Mouse (Mus musculus) liver, embryonic 14.5 days (tissue): ENCODE data around the gene Nrxn3. TPM values are rescaled to one million over a fixed set of nuclear protein-coding genes. Genes with fewer than 3 reads are reported as not detected.

ENCODE experiments used
- ATAC-seq: fragments of 200-750 bp; cut with Nextera tagmentation; 2 replicates; pipeline ENCODE4 v1.8.0; 2017; ENCODE audit warnings: moderate number of reproducible peaks, mild to moderate bottlenecking, moderate library complexity; ENCODE audit not compliant: insufficient read depth
- DNase-seq, 3 experiments: peaks; one replicate each; pipeline ENCODE4 v3.0.0-alpha.2; 2012 to 2013; ENCODE audit warnings: low read depth in 3 of 3, low spot score in 3 of 3
- H3K27ac ChIP-seq: fragments of 300-500 bp; sonication (generic); 2 replicates; pipeline ENCODE4 v1.5.1; 2014; ENCODE audit warnings: moderate library complexity, mild to moderate bottlenecking, control low read depth, inconsistent platforms
- H3K27me3 ChIP-seq: fragments of 300-500 bp; sonication (generic); 2 replicates; pipeline ENCODE4 v1.6.1; 2014; ENCODE audit warnings: mild to moderate bottlenecking, low read length, moderate library complexity; ENCODE audit not compliant: control insufficient read depth, insufficient read depth
- H3K36me3 ChIP-seq: fragments of 300-500 bp; sonication (generic); replicated peaks from 2 replicates; pipeline ENCODE4 v1.6.1; 2014; ENCODE audit warnings: low read depth; ENCODE audit not compliant: control insufficient read depth, insufficient read depth
- H3K4me1 ChIP-seq, 2 experiments: fragments of 200-500 bp in 1 of 2; fragments of 300-500 bp in 1 of 2; sonication (generic) in 1 of 2; replicated peaks; 2 replicates each; pipeline ENCODE4 v1.6.1; 2012 to 2014; ENCODE audit warnings: antibody characterized with exemption in 1 of 2, inconsistent platforms in 1 of 2, low read length in 1 of 2; ENCODE audit not compliant: control insufficient read depth in 2 of 2, insufficient read depth in 2 of 2
- H3K4me2 ChIP-seq: fragments of 300-500 bp; sonication (generic); 2 replicates; pipeline ENCODE4 v1.6.1; 2014; ENCODE audit warnings: low read depth, mild to moderate bottlenecking, control low read depth, moderate library complexity
- H3K4me3 ChIP-seq, 2 experiments: fragments of 200-500 bp in 1 of 2; fragments of 300-500 bp in 1 of 2; sonication (generic) in 1 of 2; 2 replicates each; pipeline ENCODE4 v1.5.1; 2012 to 2014; ENCODE audit warnings: low read depth in 2 of 2, low read length in 2 of 2, mild to moderate bottlenecking in 2 of 2, control low read depth in 1 of 2, inconsistent platforms in 1 of 2, moderate library complexity in 1 of 2; ENCODE audit not compliant: insufficient read depth in 1 of 2
- H3K9ac ChIP-seq: fragments of 300-500 bp; sonication (generic); replicated peaks from 2 replicates; pipeline ENCODE4 v1.6.1; 2014; ENCODE audit warnings: mild to moderate bottlenecking, control low read depth, moderate library complexity
- H3K9me3 ChIP-seq: fragments of 300-500 bp; sonication (generic); 2 replicates; pipeline ENCODE4 v1.6.1; 2016; ENCODE audit warnings: low read length, mixed read lengths; ENCODE audit not compliant: control insufficient read depth
- CTCF ChIP-seq: IDR thresholded peaks from 2 replicates; pipeline ENCODE4 v1.5.1; 2016; ENCODE audit warnings: antibody characterized with exemption, low read depth, control low read depth
- EP300 ChIP-seq: IDR thresholded peaks from 2 replicates; pipeline ENCODE4 v1.6.1; 2016; ENCODE audit warnings: antibody characterized with exemption, low read depth
- WGBS: fragments of 180-500 bp; shearing (Covaris S2); extraction: QIAGEN DNeasy Blood & Tissue Kit; methylation state at CpG from one replicate; pipeline ENCODE4 v1.1.7; 2014; ENCODE audit not compliant: insufficient replicate concordance; 5-methylcytosine and 5-hydroxymethylcytosine counted together
- polyA plus RNA-seq, 2 experiments: library from polyadenylated mRNA; depleted of rRNA in 1 of 2; stranded (reverse) in 1 of 2; unstranded in 1 of 2; fragments of >200 nt; fragmentation: Nextera tagmentation in 1 of 2; extraction: Ambion mirVana in 1 of 2; gene quantifications; 2 replicates each; pipeline versions ENCODE4 v1.2.1 to v1.2.3; 2012 to 2014

Nrxn3 gene
- polyA plus RNA-seq, 2 experiments, result 0.12 to 0.38 TPM

DNA sequence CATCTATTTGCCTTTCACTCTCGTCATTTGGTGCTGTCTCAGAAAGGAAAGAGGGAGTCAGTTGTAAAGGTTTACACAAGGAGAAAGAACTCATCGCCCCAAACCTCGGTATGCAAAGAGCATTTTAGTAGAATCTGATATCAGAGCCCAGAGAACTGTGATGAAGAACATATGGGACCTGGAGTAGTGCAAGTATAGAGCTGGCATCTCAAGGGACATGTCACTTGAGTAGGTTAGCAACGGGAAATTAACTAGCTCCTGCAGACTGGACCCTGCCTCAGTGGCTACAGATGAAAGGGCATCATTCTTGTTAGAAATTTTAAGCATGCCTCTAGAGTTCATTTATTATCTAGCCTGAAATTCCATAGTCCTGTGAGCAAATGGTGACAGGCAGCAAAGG is 1099.5 kb downstream of the Nrxn3 start:
- H3K4me2 ChIP-seq, result no peak overlapping the region
- no peaks in the 10 kb centered on the region for H3K9me3 ChIP-seq
- ATAC-seq (no peak), DNase-seq (no peak)
- WGBS, result 53% methylated on average over 4 of the region's 4 CpGs
- no peaks in the 10 kb centered on the region for H3K27me3 ChIP-seq
- H3K9ac ChIP-seq, result no peak overlapping the region
- H3K4me1 ChIP-seq, result no peaks in the 10 kb centered on the region
- no peak for TF ChIP-seq CTCF
- TF ChIP-seq EP300, result no peak
- no peak overlapping the region for H3K27ac ChIP-seq
- H3K4me3 ChIP-seq, result no peak overlapping the region
- H3K36me3 ChIP-seq, result no peaks in the 10 kb centered on the region

DNA sequence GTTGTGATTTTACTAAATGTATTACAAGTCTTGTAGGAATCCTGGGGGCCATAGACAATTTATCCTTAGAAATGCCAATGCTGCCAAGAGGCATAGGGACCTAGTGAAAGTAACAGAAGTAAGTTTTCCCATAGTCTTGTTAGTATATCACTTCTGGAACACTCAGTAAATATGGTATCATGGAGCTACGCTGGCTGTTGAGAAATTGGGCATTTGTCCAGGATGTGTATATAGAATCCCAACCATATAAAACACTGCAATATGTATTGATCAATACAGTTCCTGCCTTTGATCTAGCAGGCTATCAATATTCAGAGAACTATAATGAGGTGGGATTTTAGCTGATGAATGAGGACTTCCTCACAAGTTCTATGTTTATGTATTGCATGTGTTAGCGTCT is 1107.3 kb downstream of the Nrxn3 start:
- ATAC-seq (no peak), DNase-seq (no peak)
- Histone ChIP-seq H3K4me3 (no peak overlapping the region), H3K36me3 (no peaks in the 10 kb centered on the region), H3K4me2 (no peak overlapping the region), H3K4me1 (no peaks in the 10 kb centered on the region), H3K9me3 (no peaks in the 10 kb centered on the region), H3K27ac (no peak overlapping the region), H3K9ac (no peak overlapping the region), H3K27me3 (no peaks in the 10 kb centered on the region)
- TF ChIP-seq CTCF (no peak), EP300 (no peak)
- WGBS, result 62% methylated on average over 2 of the region's 2 CpGs

DNA sequence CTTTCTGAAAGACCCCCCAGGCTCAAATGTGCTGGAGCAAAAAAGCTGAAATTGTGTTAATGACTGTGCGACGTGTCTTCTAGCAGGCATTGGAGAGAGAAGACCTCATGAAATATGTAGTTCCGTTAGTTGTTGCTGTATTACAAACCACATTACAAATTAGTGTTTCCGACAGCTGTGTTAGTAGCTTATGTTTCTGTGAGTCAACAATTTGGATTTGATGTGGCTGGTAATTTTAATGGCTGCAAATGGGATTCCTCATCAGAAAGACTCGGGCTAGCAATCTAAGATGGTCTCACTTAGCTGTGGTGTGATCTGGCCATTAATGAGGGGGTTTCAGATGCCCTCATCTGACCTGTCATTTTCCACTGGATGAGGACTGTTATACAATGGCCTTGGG is 1107.7 kb downstream of the Nrxn3 start:
- Histone ChIP-seq H3K4me2 (no peak overlapping the region), H3K9ac (no peak overlapping the region), H3K27ac (no peak overlapping the region), H3K36me3 (no peaks in the 10 kb centered on the region), H3K27me3 (no peaks in the 10 kb centered on the region), H3K4me1 (no peaks in the 10 kb centered on the region), H3K4me3 (no peak overlapping the region), H3K9me3 (no peaks in the 10 kb centered on the region)
- WGBS, result 60% methylated on average over 5 of the region's 5 CpGs
- ATAC-seq (no peak), DNase-seq (no peak)
- no peak for TF ChIP-seq CTCF
- TF ChIP-seq EP300, result no peak

DNA sequence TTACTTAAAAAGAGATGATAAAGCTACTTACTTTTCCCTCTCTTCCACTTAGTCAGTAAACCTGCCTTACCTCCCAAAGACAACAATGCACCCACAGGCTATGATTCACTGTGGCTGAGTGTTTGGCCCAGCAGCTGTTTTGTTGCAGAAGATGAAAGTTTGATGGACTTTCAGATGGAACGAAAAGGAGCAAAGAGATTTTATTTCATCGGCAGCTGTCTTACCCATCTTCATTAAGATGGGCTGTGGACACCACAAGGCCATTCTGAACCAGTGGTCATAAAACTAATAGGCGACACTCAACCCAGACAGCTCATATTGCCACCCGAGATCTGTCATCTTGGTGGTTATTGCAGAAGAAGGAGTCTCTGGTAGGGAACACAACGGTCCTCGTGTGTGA is 1108.6 kb downstream of the Nrxn3 start:
- no peak for TF ChIP-seq CTCF
- no peak for TF ChIP-seq EP300
- Histone ChIP-seq H3K4me3 (no peak overlapping the region), H3K9me3 (no peaks in the 10 kb centered on the region), H3K4me1 (no peaks in the 10 kb centered on the region), H3K27me3 (no peaks in the 10 kb centered on the region), H3K36me3 (no peaks in the 10 kb centered on the region), H3K9ac (no peak overlapping the region), H3K27ac (no peak overlapping the region), H3K4me2 (no peak overlapping the region)
- ATAC-seq (no peak), DNase-seq (no peak)
- 63% methylated on average over 6 of the region's 6 CpGs for WGBS

DNA sequence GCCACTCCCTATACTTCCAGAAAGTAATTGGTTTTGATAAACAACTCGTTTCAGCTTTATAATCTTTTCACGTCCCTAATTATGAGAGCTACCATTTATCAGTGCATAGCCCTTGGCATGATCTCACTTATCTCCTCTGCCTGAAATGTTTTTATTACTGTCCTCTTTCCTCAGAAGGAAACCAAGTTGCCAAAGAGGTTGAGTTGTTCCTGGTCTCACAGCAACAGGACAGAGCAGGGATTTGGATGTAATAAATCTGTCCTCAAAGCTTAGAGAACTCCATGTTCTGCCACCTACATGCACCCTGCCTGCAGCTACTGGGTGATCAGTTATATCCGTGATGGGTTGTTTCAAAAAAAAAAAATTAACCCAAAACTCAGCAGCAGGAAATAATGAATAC is 1113.6 kb downstream of the Nrxn3 start:
- TF ChIP-seq EP300 (no peak), CTCF (no peak)
- H3K4me3 ChIP-seq, result no peak overlapping the region

More for the DNA sequence above, 1113.6 kb downstream of the Nrxn3 start:
- no peaks in the 10 kb centered on the region for H3K9me3 ChIP-seq
- no peaks in the 10 kb centered on the region for H3K36me3 ChIP-seq
- ATAC-seq (no peak), DNase-seq (no peak)
- H3K9ac ChIP-seq, result no peak overlapping the region
- H3K27ac ChIP-seq, result no peak overlapping the region
- H3K4me1 ChIP-seq, result no peaks in the 10 kb centered on the region
- H3K27me3 ChIP-seq, result no peaks in the 10 kb centered on the region
- no peak overlapping the region for H3K4me2 ChIP-seq
- WGBS, result 30% methylated on average over 3 of the region's 3 CpGs
